Mouse (Mus musculus) G1E (cell line): ENCODE measurements around the gene Efna2.

Source experiments
- CTCF ChIP-seq: IDR thresholded peaks from 2 replicates; pipeline ENCODE4 v1.5.1; 2012; ENCODE audit warnings: low read depth, low read length, inconsistent platforms, mixed read lengths
- GATA1 ChIP-seq: IDR thresholded peaks from 2 replicates; pipeline ENCODE4 v1.6.1; 2012; ENCODE audit warnings: borderline replicate concordance, low read length, inconsistent platforms, mixed read lengths
- TAL1 ChIP-seq: conservative IDR thresholded peaks from 2 replicates; pipeline ENCODE4 v1.6.1; 2012; ENCODE audit warnings: low read depth, low read length, inconsistent platforms, mixed read lengths

- TF ChIP-seq CTCF (no peak), GATA1 (no peak), TAL1 (no peak)
Observed at GRCm38 (mm10) chr10:80215048-80215772, 35.9 kb downstream of the Efna2 start.
